Mouse (Mus musculus): ENCODE data around the gene Olfr113. TPM values are rescaled to one million over a fixed set of nuclear protein-coding genes. Genes with fewer than 3 reads are reported as not detected.
"Not testable (repeated sequence)": the region's sequence is repeated elsewhere in the genome, so short reads cannot be mapped to it uniquely, and the experiment has no call there.

Gene Olfr113
- not detected in 2 replicates for polyA plus RNA-seq (2016; fragmentation: Nextera tagmentation; extraction: Ambion mirVana)

DNA sequence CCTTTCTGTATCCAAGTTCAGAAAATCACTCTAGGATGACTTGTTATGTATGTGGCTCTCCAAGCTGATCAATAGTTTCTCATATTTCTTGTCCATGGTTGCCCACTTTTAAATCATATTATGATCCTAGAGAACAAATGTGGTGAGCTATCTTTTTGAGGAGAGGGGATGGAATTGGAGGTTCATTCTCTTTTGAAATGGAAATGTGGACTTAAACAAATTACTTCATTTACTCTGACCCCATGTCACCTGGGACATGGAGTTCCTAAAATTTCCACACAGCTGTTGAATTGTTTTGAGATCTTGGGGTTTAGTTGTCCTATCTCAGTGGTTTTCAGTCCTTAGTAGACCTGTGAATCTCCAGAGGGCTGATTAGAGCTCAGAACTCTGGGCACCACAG lies at the start of gene Olfr113:
Gene Olfr113, minus strand, starts transcription at position 101 of the 400 bp plus-strand sequence.
- Histone ChIP-seq H3K27me3 (replicated peaks; ENCODE audit: low read depth, poor library complexity, severe bottlenecking) (no peaks in the 10 kb centered on the region), H3K27ac (replicated peaks) (no peak within 1 kb of the TSS), H3K9me3 (no peaks in the 10 kb centered on the region), H3K36me3 (replicated peaks) (no peaks in the 10 kb centered on the region), H3K4me1 (no peaks in the 10 kb centered on the region), H3K4me3 (no peak within 1 kb of the TSS)
- DNase-seq (ENCODE audit: low spot score), result no peak

DNA sequence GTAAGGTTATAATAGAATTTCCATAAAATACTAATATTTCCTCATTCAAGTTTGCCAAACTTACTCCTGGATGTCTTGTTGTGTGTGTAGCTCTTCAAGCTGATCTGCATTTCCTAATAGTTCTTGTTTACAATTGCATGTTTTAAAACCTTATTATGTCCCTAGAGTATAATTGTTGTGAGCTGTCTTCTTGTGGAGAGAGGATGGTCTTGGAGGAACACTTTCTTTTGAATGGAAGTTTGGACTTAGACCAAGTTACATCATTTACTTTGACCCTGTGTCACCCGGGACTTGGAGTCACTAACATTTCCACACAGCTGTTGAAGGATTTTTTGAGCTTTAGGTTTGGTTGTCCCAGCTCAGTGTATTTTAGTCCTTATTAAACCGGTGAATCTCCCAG lies 49.5 kb upstream of the Olfr113 start, which contains the start of the genes Olfr115 and Olfr116:
Gene Olfr115, minus strand, starts transcription at position 101 of the 400 bp plus-strand sequence.
Gene Olfr116, minus strand, starts transcription at position 191 of the 400 bp plus-strand sequence.
- 81% methylated on average over 2 of the region's 2 CpGs for WGBS

DNA sequence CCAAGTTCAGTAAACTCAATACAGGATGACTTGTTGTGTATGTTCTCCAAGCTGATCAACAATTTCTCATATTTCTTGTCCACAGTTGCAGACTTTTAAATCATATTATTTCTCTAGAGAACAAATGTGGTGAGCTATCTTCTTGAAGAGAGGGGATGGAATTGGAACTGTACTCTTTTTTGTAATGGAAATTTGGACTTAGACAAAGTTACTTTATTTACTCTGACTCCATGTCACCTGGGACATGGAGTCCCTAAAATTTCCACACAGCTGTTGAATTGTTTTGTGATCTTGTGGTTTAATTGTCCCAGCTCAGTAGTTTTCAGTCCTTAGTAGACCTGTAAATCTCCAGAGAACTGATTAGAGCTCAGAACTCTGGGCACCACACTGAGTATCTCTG lies 15.2 kb upstream of the Olfr113 start, which contains the start of gene Olfr114:
Gene Olfr114, minus strand, starts transcription at position 101 of the 400 bp plus-strand sequence.
- no peaks in the 10 kb centered on the region for H3K9me3 ChIP-seq
- no peaks in the 10 kb centered on the region for H3K27me3 ChIP-seq (replicated peaks; ENCODE audit: low read depth, poor library complexity, severe bottlenecking)
- H3K27ac ChIP-seq (replicated peaks), result no peak within 1 kb of the TSS
- DNase-seq (ENCODE audit: low spot score), result no peak
- no peak within 1 kb of the TSS for H3K4me3 ChIP-seq
- no peaks in the 10 kb centered on the region for H3K36me3 ChIP-seq (replicated peaks)
- no peaks in the 10 kb centered on the region for H3K4me1 ChIP-seq

More for the DNA sequence above, 49.5 kb upstream of the Olfr113 start, which contains the start of the genes Olfr115 and Olfr116:
- DNase-seq (ENCODE audit: low spot score), result no peak
- H3K27me3 ChIP-seq (replicated peaks; ENCODE audit: low read depth, poor library complexity, severe bottlenecking), result no peaks in the 10 kb centered on the region
- peaks cover 4% of the 10 kb centered on the region; the same call in 1 of the 2 replicates for H3K9me3 ChIP-seq
- no peak within 1 kb of the TSS for H3K4me3 ChIP-seq
- H3K36me3 ChIP-seq (replicated peaks), result no peaks in the 10 kb centered on the region
- H3K4me1 ChIP-seq, result no peaks in the 10 kb centered on the region
- H3K27ac ChIP-seq (replicated peaks), result no peak within 1 kb of the TSS

DNA sequence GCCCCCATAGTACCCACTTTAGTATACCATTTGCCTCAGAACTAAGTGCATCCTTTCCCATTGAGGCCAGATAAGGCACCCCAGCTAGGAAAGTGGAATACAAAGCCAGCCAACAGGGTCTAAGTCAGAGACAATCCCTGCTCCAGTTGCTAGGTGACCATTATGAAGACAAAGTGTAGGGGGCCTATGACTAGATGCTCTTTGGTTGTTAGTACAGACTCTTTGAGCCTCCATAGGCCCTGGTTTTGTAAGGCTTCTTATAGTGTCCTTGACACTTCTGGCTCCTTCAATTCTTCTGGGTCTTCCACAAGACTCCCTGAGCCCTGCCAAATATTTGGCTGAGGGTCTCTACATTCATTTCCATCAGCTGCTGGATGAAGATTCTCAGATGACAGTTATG lies 8.1 kb downstream of the Olfr113 start, which contains the start of gene Olfr112:
Gene Olfr112, minus strand, starts transcription at position 101 of the 400 bp plus-strand sequence.
- H3K27ac ChIP-seq (replicated peaks), result no peak within 1 kb of the TSS
- H3K4me3 ChIP-seq, result no peak within 1 kb of the TSS
- H3K27me3 ChIP-seq (replicated peaks; ENCODE audit: low read depth, poor library complexity, severe bottlenecking), result no peaks in the 10 kb centered on the region
- H3K4me1 ChIP-seq, result no peaks in the 10 kb centered on the region
- no peak for DNase-seq (ENCODE audit: low spot score)
- H3K36me3 ChIP-seq (replicated peaks), result no peaks in the 10 kb centered on the region
- no peaks in the 10 kb centered on the region for H3K9me3 ChIP-seq

DNA sequence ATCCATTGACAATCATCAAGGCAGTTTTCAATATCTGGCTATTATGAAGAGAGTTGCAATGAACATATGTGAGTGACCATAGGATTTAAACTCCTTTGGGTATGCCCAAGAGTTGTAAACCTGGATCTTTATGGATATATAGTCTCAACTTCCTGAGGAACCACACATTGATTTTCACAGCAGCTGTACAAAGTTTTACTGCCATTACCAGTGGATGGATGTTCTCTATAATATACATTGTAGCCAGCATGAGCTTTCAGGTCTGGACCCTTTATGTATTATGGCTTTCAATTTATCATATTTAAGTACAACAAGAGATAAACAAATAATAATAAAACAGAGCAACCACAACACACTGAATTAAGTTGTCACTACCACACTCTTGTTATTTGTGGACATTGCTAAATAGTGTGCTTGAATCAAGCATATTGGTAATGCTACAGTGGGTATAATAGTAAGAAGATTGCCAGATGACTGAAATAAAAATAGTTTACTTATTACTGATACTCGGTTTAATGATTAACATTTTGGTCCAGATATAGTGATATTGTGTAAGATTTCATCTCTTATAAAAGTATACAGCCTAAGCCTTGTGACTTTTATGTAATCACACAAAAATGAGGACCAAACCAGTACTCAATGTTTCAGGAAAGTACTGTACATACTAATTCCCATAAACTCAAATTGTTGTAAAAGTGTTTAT lies 18.4 kb downstream of the Olfr113 start:
- H3K27me3 ChIP-seq (replicated peaks; ENCODE audit: low read depth, poor library complexity, severe bottlenecking), result no peaks in the 10 kb centered on the region
- no peak for DNase-seq (ENCODE audit: low spot score)
- H3K4me3 ChIP-seq, result no peak overlapping the region
- H3K4me1 ChIP-seq, result no peaks in the 10 kb centered on the region
- 75% methylated on average over 1 of the region's 1 CpGs for WGBS
- no peaks in the 10 kb centered on the region for H3K36me3 ChIP-seq (replicated peaks)
- no peaks in the 10 kb centered on the region for H3K9me3 ChIP-seq
- no peak overlapping the region for H3K27ac ChIP-seq (replicated peaks)

DNA sequence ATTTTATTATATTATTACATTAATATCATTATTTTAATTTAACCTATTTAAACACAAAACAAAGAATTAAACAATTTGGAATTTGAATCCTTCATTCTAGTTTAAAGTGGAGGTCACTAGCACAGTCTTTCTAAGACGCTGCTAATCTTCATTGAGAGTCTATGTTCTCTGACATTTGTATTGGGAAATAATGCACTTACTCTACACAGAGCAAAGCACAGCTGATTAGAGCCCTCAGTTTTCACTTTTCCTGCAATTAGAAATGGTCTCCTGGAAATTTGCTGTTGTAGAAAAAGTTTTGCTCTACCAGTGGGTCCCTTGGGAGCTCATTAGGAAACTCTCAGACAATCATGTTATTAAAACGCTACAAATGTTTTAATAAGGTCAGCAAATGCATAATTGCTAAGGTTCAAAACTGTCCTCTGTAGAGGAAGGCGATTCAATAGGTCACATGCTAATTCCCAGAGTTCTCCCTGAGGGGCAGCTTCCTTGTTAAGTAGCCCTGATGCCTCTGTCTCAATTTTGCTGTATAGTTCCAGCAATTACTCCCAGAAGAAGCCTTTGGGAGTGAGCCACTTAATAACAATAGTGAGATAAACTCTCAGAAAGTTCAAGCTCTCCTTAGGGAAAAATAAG lies 33.5 kb downstream of the Olfr113 start:
- no peaks in the 10 kb centered on the region for H3K9me3 ChIP-seq
- H3K27ac ChIP-seq (replicated peaks), result no peak overlapping the region
- no peak overlapping the region for H3K4me3 ChIP-seq
- no peaks in the 10 kb centered on the region for H3K27me3 ChIP-seq (replicated peaks; ENCODE audit: low read depth, poor library complexity, severe bottlenecking)
- H3K4me1 ChIP-seq, result no peaks in the 10 kb centered on the region
- no peaks in the 10 kb centered on the region for H3K36me3 ChIP-seq (replicated peaks)
- WGBS, result 45% methylated on average over 3 of the region's 3 CpGs
- DNase-seq (ENCODE audit: low spot score), result no peak

DNA sequence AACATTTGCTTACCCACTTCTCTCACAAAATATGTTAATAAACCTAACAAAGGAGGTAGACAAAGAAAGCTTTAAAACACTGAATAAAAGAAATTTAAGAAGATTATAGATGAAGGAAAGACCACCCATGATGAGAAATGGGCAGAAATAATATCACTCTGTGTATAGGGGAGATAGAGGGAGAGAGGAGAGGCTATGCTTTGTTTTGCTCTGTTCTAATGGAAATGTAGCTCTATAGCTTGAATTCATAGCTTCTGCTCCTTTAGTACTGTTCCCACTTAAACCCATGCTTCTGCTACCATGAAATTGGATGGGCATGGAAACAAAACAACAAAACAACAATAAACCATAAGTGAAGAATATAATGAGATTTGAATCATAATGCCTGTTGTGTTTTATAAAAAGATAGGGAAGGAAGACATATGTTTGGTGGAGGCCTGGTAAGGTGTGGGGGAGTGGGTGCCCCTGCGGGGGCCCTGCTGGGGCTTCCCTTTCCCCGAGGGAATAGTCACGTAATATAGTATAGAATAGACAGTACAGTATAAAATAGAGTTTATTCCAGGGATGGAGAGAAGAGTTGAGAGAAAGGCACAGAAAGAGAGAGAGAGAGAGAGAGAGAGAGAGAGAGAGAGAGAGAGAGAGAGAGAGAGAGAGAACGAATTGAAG lies 35.9 kb downstream of the Olfr113 start:
- no peaks in the 10 kb centered on the region for H3K4me1 ChIP-seq
- no peak overlapping the region for H3K4me3 ChIP-seq
- no peak for DNase-seq (ENCODE audit: low spot score)
- H3K27me3 ChIP-seq (replicated peaks; ENCODE audit: low read depth, poor library complexity, severe bottlenecking), result no peaks in the 10 kb centered on the region
- H3K36me3 ChIP-seq (replicated peaks), result no peaks in the 10 kb centered on the region
- H3K27ac ChIP-seq (replicated peaks), result no peak overlapping the region
- WGBS, result 87% methylated on average over 4 of the region's 4 CpGs
- H3K9me3 ChIP-seq, result no peaks in the 10 kb centered on the region

DNA sequence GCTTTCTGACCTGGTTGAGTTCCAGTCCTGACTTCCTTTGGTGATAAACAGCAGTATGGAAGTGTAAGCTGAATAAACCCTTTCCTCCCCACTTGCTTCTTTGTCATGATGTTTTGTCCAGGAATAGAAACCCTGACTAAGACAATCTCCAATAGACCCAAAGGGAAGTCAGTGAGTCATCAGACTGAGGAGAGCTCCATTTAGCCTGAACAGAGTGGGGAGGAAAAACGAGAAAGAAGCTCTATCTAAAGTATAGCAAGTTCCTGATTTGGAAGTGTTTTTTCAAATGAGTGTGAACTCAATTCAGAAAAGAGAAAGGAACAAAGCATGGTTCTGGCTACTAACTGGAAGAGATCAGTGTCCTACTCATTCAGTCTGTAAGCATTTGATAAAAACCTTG lies 39.0 kb downstream of the Olfr113 start:
- H3K36me3 ChIP-seq (replicated peaks); H3K27me3 ChIP-seq (replicated peaks; ENCODE audit: low read depth, poor library complexity, severe bottlenecking); H3K9me3 ChIP-seq; H3K27ac ChIP-seq (replicated peaks); H3K4me3 ChIP-seq; DNase-seq (ENCODE audit: low spot score); H3K4me1 ChIP-seq: not testable (repeated sequence)
- 67% methylated on average over 1 of the region's 1 CpGs for WGBS

DNA sequence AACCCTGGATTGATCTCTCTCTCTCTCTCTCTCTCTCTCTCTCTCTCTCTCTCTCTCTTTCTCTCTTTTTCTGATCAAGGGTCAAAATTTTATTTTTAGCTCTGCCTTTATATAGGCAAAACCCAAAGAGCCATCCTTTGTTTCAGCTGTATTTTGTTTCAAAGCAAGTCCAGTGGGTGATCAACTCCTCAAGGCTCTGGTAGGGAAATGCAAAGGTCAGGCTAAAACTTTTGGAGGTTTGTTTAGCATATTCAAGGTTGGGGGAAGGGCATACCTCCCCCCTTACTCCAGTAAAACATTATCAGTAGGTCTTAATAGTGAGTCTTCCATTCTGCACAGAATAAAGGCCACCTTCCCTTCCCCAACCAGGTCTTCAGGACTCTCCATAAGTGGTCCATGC lies 42.3 kb downstream of the Olfr113 start:
- H3K4me1 ChIP-seq, result no peaks in the 10 kb centered on the region
- H3K9me3 ChIP-seq, result no peaks in the 10 kb centered on the region
- no peak for DNase-seq (ENCODE audit: low spot score)
- no peak overlapping the region for H3K27ac ChIP-seq (replicated peaks)
- no peaks in the 10 kb centered on the region for H3K36me3 ChIP-seq (replicated peaks)
- H3K27me3 ChIP-seq (replicated peaks; ENCODE audit: low read depth, poor library complexity, severe bottlenecking), result no peaks in the 10 kb centered on the region
- H3K4me3 ChIP-seq, result no peak overlapping the region

DNA sequence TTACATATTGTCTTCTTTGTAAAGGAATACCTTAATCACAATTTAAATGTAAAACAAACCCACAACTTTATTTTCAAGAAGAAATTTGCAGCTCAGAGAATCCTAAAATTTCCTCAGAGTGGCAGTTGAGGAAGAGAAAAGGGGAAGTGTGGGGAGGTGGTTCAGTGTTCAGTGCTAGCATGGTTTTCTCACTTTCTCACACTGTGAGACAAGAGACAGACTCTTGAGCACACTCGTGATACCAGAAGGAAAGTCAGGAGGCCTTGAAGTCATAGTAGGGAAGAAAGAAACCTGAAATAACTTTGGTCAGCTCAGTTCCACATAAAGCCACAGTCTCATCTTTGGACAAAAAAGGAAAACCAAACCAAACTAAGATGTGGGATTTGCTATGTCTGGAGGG lies 52.0 kb downstream of the Olfr113 start:
- H3K4me3 ChIP-seq; H3K27me3 ChIP-seq (replicated peaks; ENCODE audit: low read depth, poor library complexity, severe bottlenecking); H3K9me3 ChIP-seq; DNase-seq (ENCODE audit: low spot score); H3K27ac ChIP-seq (replicated peaks); H3K36me3 ChIP-seq (replicated peaks); H3K4me1 ChIP-seq: not testable (repeated sequence)
- WGBS, result 76% methylated on average over 1 of the region's 1 CpGs

DNA sequence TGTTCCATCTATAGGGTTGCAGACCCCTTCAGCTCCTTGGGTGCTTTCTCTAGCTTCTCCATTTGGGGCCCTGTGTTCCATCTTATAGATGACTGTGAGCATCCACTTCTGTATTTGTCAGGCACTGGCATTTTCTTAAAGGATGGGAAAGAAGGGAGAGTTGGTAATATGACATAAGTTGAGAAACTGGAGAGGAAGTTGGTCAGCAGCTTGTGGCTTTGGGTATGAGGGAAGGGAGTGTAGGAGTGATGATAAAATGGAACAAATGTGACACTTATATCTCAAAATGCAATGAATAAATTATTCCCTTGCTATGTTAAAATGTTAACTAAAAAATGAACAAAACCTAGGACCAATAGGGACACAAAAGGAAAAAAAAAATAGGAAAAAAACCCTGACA lies 52.9 kb downstream of the Olfr113 start:
- H3K36me3 ChIP-seq (replicated peaks); DNase-seq (ENCODE audit: low spot score): not testable (repeated sequence)

More for the DNA sequence above, 52.9 kb downstream of the Olfr113 start:
- H3K4me1 ChIP-seq; H3K4me3 ChIP-seq; H3K9me3 ChIP-seq; H3K27me3 ChIP-seq (replicated peaks; ENCODE audit: low read depth, poor library complexity, severe bottlenecking); H3K27ac ChIP-seq (replicated peaks): not testable (repeated sequence)

All from embryonic facial prominence, embryonic 10.5 days (tissue).